Mouse (Mus musculus) limb, embryonic 11.5 days (tissue): ENCODE results near the gene Taar7e. TPM values are rescaled to one million over a fixed set of nuclear protein-coding genes. Genes with fewer than 3 reads are reported as not detected.

Source experiments
- ATAC-seq: fragments of 200-750 bp; cut with Nextera tagmentation; 2 replicates; pipeline ENCODE4 v1.8.0; 2017; ENCODE audit warnings: low read depth; ENCODE audit not compliant: insufficient number of reproducible peaks, low FRiP score, low TSS enrichment
- DNase-seq: peaks from one replicate; pipeline ENCODE4 v3.0.0-alpha.2; 2015; ENCODE audit warnings: low spot score
- H3K27ac ChIP-seq: fragments of 300-500 bp; sonication (generic); replicated peaks from 2 replicates; pipeline ENCODE4 v1.5.1; 2014; ENCODE audit warnings: low read depth, mild to moderate bottlenecking, low read length
- H3K27me3 ChIP-seq: fragments of 300-500 bp; sonication (generic); 2 replicates; pipeline ENCODE4 v1.6.1; 2014; ENCODE audit warnings: mild to moderate bottlenecking, low read length, mixed read lengths; ENCODE audit not compliant: control insufficient read depth, insufficient read depth
- H3K36me3 ChIP-seq: fragments of 300-500 bp; sonication (generic); 2 replicates; pipeline ENCODE4 v1.6.1; 2014; ENCODE audit warnings: mild to moderate bottlenecking, low read length, moderate library complexity, mixed read lengths; ENCODE audit not compliant: control insufficient read depth, insufficient read depth
- H3K4me1 ChIP-seq: fragments of 300-500 bp; sonication (generic); 2 replicates; pipeline ENCODE4 v1.6.1; 2014; ENCODE audit warnings: low read length, mixed read lengths; ENCODE audit not compliant: control insufficient read depth, insufficient read depth
- H3K4me2 ChIP-seq: fragments of 300-500 bp; sonication (generic); 2 replicates; pipeline ENCODE4 v1.6.1; 2014; ENCODE audit warnings: low read depth, mild to moderate bottlenecking, moderate library complexity; ENCODE audit not compliant: severe bottlenecking
- H3K4me3 ChIP-seq: fragments of 300-500 bp; sonication (generic); 2 replicates; pipeline ENCODE4 v1.5.1; 2014; ENCODE audit warnings: low read depth, low read length
- H3K9ac ChIP-seq: fragments of 300-500 bp; sonication (generic); 2 replicates; pipeline ENCODE4 v1.6.1; 2014; ENCODE audit warnings: mild to moderate bottlenecking, low read length
- H3K9me3 ChIP-seq: fragments of 300-500 bp; sonication (generic); 2 replicates; pipeline ENCODE4 v1.6.1; 2016; ENCODE audit warnings: low read length; ENCODE audit not compliant: control insufficient read depth
- WGBS: fragments of 180-500 bp; shearing (Covaris S2); extraction: QIAGEN DNeasy Blood & Tissue Kit; methylation state at CpG from one replicate; pipeline ENCODE4 v1.1.7; 2014; 5-methylcytosine and 5-hydroxymethylcytosine counted together
- polyA plus RNA-seq: library from polyadenylated mRNA; unstranded; fragments of >200 nt; fragmentation: Nextera tagmentation; extraction: Ambion mirVana; gene quantifications from 2 replicates; pipeline ENCODE4 v1.2.1, GENCODE M21; 2014

Gene Taar7e
- polyA plus RNA-seq, 1 experiment from 2014 or later: not detected

- H3K9ac ChIP-seq: no peak overlapping the region
- no peaks in the 10 kb centered on the region for H3K9me3 ChIP-seq
- no peaks in the 10 kb centered on the region for H3K4me1 ChIP-seq
- 91% methylated on average over 2 of the region's 2 CpGs for WGBS
- no peaks in the 10 kb centered on the region for H3K36me3 ChIP-seq
- no peaks in the 10 kb centered on the region for H3K27me3 ChIP-seq
- ATAC-seq (no peak), DNase-seq (no peak)
- H3K4me3 ChIP-seq: no peak overlapping the region
- H3K27ac ChIP-seq: no peak overlapping the region
- no peak overlapping the region for H3K4me2 ChIP-seq
Observed at GRCm38 (mm10) chr10:24087168-24087567, 49.8 kb downstream of the Taar7e start.

Other genes with a start within 250 kb of the Taar7e start
- 19.9 and 24.3 TPM in 2 replicates for gene Slc18b1, start 240.6 kb upstream of the Taar7e start, polyA plus RNA-seq
- not detected in 2 replicates for gene Vnn3, start 186.2 kb upstream of the Taar7e start, polyA plus RNA-seq
- 0.33 and 0.37 TPM in 2 replicates for gene Vnn1, start 142.9 kb upstream of the Taar7e start, polyA plus RNA-seq
- gene Taar1, start 117.3 kb upstream of the Taar7e start, polyA plus RNA-seq: not detected in 2 replicates
- not detected in 2 replicates for gene Taar2, start 99.0 kb upstream of the Taar7e start, polyA plus RNA-seq
- gene Taar3, start 88.1 kb upstream of the Taar7e start, polyA plus RNA-seq: not detected in 2 replicates
- not detected in 2 replicates for gene Taar4, start 77.1 kb upstream of the Taar7e start, polyA plus RNA-seq
- not detected in 2 replicates for gene Taar5, start 66.9 kb upstream of the Taar7e start, polyA plus RNA-seq
- not detected in 2 replicates for gene Taar6, start 52.0 kb upstream of the Taar7e start, polyA plus RNA-seq
- gene Taar7a, start 44.1 kb upstream of the Taar7e start, polyA plus RNA-seq: not detected in 2 replicates
- not detected in 2 replicates for gene Taar7b, start 37.7 kb upstream of the Taar7e start, polyA plus RNA-seq
- not detected in 2 replicates for gene Taar7d, start 10.4 kb upstream of the Taar7e start, polyA plus RNA-seq
- not detected in 2 replicates for gene Taar7f, start 11.9 kb downstream of the Taar7e start, polyA plus RNA-seq
- not detected in 2 replicates for gene Taar8a, start 38.9 kb downstream of the Taar7e start, polyA plus RNA-seq
- gene Taar8b, start 54.7 kb downstream of the Taar7e start, polyA plus RNA-seq: not detected in 2 replicates
- gene Taar8c, start 64.3 kb downstream of the Taar7e start, polyA plus RNA-seq: not detected in 2 replicates
- not detected in 2 replicates for gene Taar9, start 71.9 kb downstream of the Taar7e start, polyA plus RNA-seq
- 46.6 and 48.4 TPM in 2 replicates for gene Stx7, start 111.7 kb downstream of the Taar7e start, polyA plus RNA-seq
- gene Moxd1, start 185.9 kb downstream of the Taar7e start, polyA plus RNA-seq: 9.2 and 10.5 TPM in 2 replicates